Mouse (Mus musculus): ENCODE data around the gene Abhd8.

DNA sequence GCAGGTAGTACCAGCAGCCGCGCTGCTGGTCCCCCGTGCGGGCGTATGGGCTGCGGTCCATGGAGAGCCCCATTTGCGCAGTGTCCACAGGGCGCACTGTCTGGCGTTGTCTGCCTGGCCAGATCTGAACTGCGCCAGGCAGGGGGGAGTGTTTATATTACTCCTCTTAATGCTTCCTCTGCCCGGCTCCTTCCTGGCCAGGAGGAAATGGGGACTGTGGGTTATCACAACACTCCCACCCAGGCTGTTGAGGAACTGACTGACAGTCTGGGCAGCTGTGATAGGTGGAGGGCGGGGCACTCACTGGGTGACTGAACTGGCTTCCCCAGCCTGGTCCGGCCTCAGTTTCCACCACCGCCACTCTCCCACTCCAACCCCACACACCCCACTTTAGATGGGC is 48.2 kb upstream of the Abhd8 start, which contains the start of gene Plvap:
- no peak for TF ChIP-seq CTCF (IDR thresholded peaks at IDR 0.05; ENCODE audit: control insufficient read depth, insufficient read depth, insufficient replicate concordance, low read depth, low read length)
- TF ChIP-seq POLR2A (IDR thresholded peaks at IDR 0.05; ENCODE audit: control insufficient read depth, low read depth, low read length), result no peak
